Mouse (Mus musculus) ES-E14 (cell line): ENCODE data around the gene Nrxn3. TPM values are rescaled to one million over a fixed set of nuclear protein-coding genes. Genes with fewer than 3 reads are reported as not detected.
A peak's percentile ranks its signal among the peaks of the same experiment; 100 is the strongest.

ENCODE experiments used
- DNase-seq: peaks from one replicate; pipeline ENCODE4 v3.0.0-alpha.2; 2013; ENCODE audit warnings: low read depth, low spot score
- H3K27ac ChIP-seq: 2 replicates; pipeline ENCODE4 v1.5.1; 2012; ENCODE audit warnings: low read depth, mild to moderate bottlenecking, low read length, moderate library complexity, mixed read lengths; ENCODE audit not compliant: poor library complexity, insufficient read depth, severe bottlenecking
- H3K36me3 ChIP-seq: 2 replicates; pipeline ENCODE4 v1.6.1; 2012; ENCODE audit warnings: mild to moderate bottlenecking, low read length, moderate library complexity, mixed read lengths; ENCODE audit not compliant: control insufficient read depth, poor library complexity, insufficient read depth, severe bottlenecking
- H3K4me1 ChIP-seq, 2 experiments: fragments of 150-350 bp in 1 of 2; sonication (generic) in 1 of 2; 2 replicates each; pipeline ENCODE4 v1.6.1; 2012; ENCODE audit warnings: low read length in 2 of 2, mild to moderate bottlenecking in 1 of 2, mixed read lengths in 1 of 2; ENCODE audit not compliant: control insufficient read depth in 2 of 2, insufficient read depth in 2 of 2, poor library complexity in 1 of 2
- H3K4me3 ChIP-seq, 2 experiments: fragments of 150-350 bp in 1 of 2; sonication (generic) in 1 of 2; 2 replicates each; pipeline ENCODE4 v1.5.1; 2012; ENCODE audit warnings: low read length in 2 of 2, low read depth in 1 of 2, mild to moderate bottlenecking in 1 of 2, mixed read lengths in 1 of 2; ENCODE audit not compliant: insufficient read depth in 1 of 2, poor library complexity in 1 of 2, severe bottlenecking in 1 of 2
- H3K9ac ChIP-seq: 2 replicates; pipeline ENCODE4 v1.6.1; 2012; ENCODE audit warnings: low read depth, mild to moderate bottlenecking, low read length, mixed read lengths; ENCODE audit not compliant: poor library complexity, insufficient read depth, severe bottlenecking
- H3K9me3 ChIP-seq: fragments of 150-350 bp; sonication (generic); 2 replicates; pipeline ENCODE4 v1.6.1; 2012; ENCODE audit warnings: low read depth, mild to moderate bottlenecking, low read length; ENCODE audit not compliant: control insufficient read depth, insufficient read depth
- CHD2 ChIP-seq: IDR thresholded peaks from 2 replicates; pipeline ENCODE4 v1.6.1; 2014; ENCODE audit warnings: mild to moderate bottlenecking, low read depth, low read length, inconsistent platforms
- HCFC1 ChIP-seq: IDR thresholded peaks from 2 replicates; pipeline ENCODE4 v1.6.1; 2012; ENCODE audit warnings: low read length, inconsistent platforms, borderline replicate concordance; ENCODE audit not compliant: insufficient read depth
- MAFK ChIP-seq: IDR thresholded peaks from 2 replicates; pipeline ENCODE4 v1.6.1; 2014; ENCODE audit warnings: mild to moderate bottlenecking, low read depth, low read length, inconsistent platforms; ENCODE audit not compliant: insufficient read depth
- ZC3H11A ChIP-seq: IDR thresholded peaks from 2 replicates; pipeline ENCODE4 v1.6.1; 2012; ENCODE audit warnings: low read depth, mild to moderate bottlenecking, inconsistent platforms, low read length, borderline replicate concordance
- ZNF384 ChIP-seq: IDR thresholded peaks from 2 replicates; pipeline ENCODE4 v1.6.1; 2012; ENCODE audit warnings: low read depth, low read length, inconsistent platforms
- in situ Hi-C, 2 experiments: fragments of 600-800 bp; cut with MboI; formaldehyde crosslinking; loops; one replicate each; pipeline ENCODE4 v1.15.1; 2025; ENCODE audit warnings: low sequenced_read_pairs in 2 of 2, inconsistent platforms in 1 of 2; ENCODE audit not compliant: unreplicated experiment in 2 of 2
- total RNA-seq: library from RNA; depleted of rRNA; stranded (reverse); fragments of 300-350 nt; gene quantifications from 2 replicates; pipeline ENCODE4 v1.2.3, GENCODE M21; 2012

Nrxn3 gene
- total RNA-seq, 1 experiment = 0.13 TPM

GRCm38 (mm10) chr12:89479096-89479495 is 756.4 kb downstream of the Nrxn3 start:
- Histone ChIP-seq H3K4me3 (no peak overlapping the region), H3K36me3 (no peaks in the 10 kb centered on the region), H3K27ac (no peak overlapping the region), H3K9me3 (no peaks in the 10 kb centered on the region), H3K9ac (no peak overlapping the region), H3K4me1 (no peaks in the 10 kb centered on the region; a peak in 2 of 4 replicates)
- peak; percentile 49 for DNase-seq
- TF ChIP-seq ZNF384 (0 out of 2 replicates have a peak, but pooled peaks have one; percentile 46), ZC3H11A (0 out of 2 replicates have a peak, but pooled peaks have one; percentile 23), MAFK (no peak)
- in situ Hi-C loops = loop anchor here in 1 of 2 experiments (25.0 kb wide), 1 partner anchor 908 kb away; no protein-coding TSS in a partner anchor

- no peaks in the 10 kb centered on the region; a peak in 2 of 4 replicates for H3K4me1 ChIP-seq
- no peak overlapping the region for H3K4me3 ChIP-seq
- no peaks in the 10 kb centered on the region for H3K9me3 ChIP-seq
- H3K9ac ChIP-seq = no peak overlapping the region
- in situ Hi-C loops = loop anchor here in 1 of 2 experiments (25.0 kb wide), 1 partner anchor 905 kb away; no protein-coding TSS in a partner anchor
- H3K36me3 ChIP-seq = no peaks in the 10 kb centered on the region
- H3K27ac ChIP-seq = no peak overlapping the region
- TF ChIP-seq ZNF384 = no peak
- no peak for TF ChIP-seq ZC3H11A
- TF ChIP-seq MAFK = no peak
- no peak for TF ChIP-seq CHD2
- no peak for TF ChIP-seq HCFC1
- DNase-seq = no peak
Observed at GRCm38 (mm10) chr12:89482223-89482622, 759.5 kb downstream of the Nrxn3 start.

- DNase-seq = no peak
- Histone ChIP-seq H3K9me3 (no peaks in the 10 kb centered on the region), H3K9ac (no peak overlapping the region), H3K36me3 (no peaks in the 10 kb centered on the region), H3K4me3 (no peak overlapping the region), H3K4me1 (no peaks in the 10 kb centered on the region), H3K27ac (no peak overlapping the region)
- in situ Hi-C loops = no loop called here
- TF ChIP-seq CHD2 (no peak), ZNF384 (no peak), MAFK (no peak), ZC3H11A (no peak), HCFC1 (no peak)
Observed at GRCm38 (mm10) chr12:89504026-89504425, 781.4 kb downstream of the Nrxn3 start.

- no peak for TF ChIP-seq MAFK
- no peak for TF ChIP-seq ZNF384
- no peak for TF ChIP-seq CHD2
- TF ChIP-seq ZC3H11A = peak; percentile 56
- no peak for TF ChIP-seq HCFC1
- Histone ChIP-seq H3K36me3 (no peaks in the 10 kb centered on the region), H3K27ac (no peak overlapping the region), H3K9me3 (no peaks in the 10 kb centered on the region), H3K4me3 (no peak overlapping the region), H3K4me1 (no peaks in the 10 kb centered on the region), H3K9ac (no peak overlapping the region)
- in situ Hi-C loops = no loop called here
- DNase-seq = no peak
Observed at GRCm38 (mm10) chr12:89505121-89505764, 782.6 kb downstream of the Nrxn3 start.
